Comparison of ENCODE assay signal across 29 mouse cellular contexts in the genomic region with DNA sequence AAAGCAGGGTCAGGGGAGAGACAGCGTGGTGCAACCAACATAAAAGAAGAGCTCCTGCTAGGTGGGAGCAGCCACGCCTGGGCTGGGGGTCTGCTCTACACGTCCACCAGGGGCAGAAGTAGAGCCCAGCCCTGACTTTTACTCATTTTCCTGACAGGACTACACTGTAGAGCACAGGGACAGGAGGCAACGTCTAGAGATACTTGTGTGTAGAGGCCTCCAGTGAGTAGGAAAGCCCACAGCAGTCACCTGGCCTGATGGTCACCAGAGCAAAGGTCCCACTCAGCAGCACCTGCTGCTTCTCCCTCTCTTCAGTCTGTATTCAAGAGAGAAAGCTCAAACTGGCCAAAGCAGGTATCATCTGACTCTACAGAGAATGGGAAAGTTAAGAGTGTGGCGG. TPM values are rescaled to one million over a fixed set of nuclear protein-coding genes. Genes with fewer than 3 reads are reported as not detected.
"Had no signal": no experiment of that assay in that cellular context is flagged by ENCODE, and none has a peak within 500 bp of the region (broad histone marks: within the 10 kb centered on the region; RNA-seq: fewer than 3 reads in every experiment).

No protein-coding gene starts in this region.

- H3K9ac ChIP-seq: embryonic facial prominence, embryonic 12.5 days; embryonic facial prominence, embryonic 13.5 days; embryonic facial prominence, embryonic 15.5 days; forebrain, embryonic 12.5 days; forebrain, embryonic 13.5 days; forebrain, embryonic 15.5 days; forebrain, postnatal 0 days had no signal

- H3K4me3 ChIP-seq: embryonic facial prominence, embryonic 10.5 days; embryonic facial prominence, embryonic 12.5 days; embryonic facial prominence, embryonic 13.5 days; embryonic facial prominence, embryonic 15.5 days; erythroblast, embryonic 14.5 days; forebrain, embryonic 10.5 days; forebrain, embryonic 12.5 days; forebrain, embryonic 13.5 days; forebrain, embryonic 15.5 days; gastrocnemius, adult 2 months had no signal

- H3K27me3 ChIP-seq: embryonic facial prominence, embryonic 12.5 days; embryonic facial prominence, embryonic 13.5 days; embryonic facial prominence, embryonic 15.5 days; forebrain, embryonic 12.5 days; forebrain, embryonic 13.5 days; forebrain, embryonic 15.5 days had no signal

- H3K27ac ChIP-seq: embryonic facial prominence, embryonic 10.5 days; embryonic facial prominence, embryonic 12.5 days; embryonic facial prominence, embryonic 13.5 days; embryonic facial prominence, embryonic 15.5 days; forebrain, embryonic 10.5 days; forebrain, embryonic 12.5 days; forebrain, embryonic 13.5 days; forebrain, embryonic 15.5 days; gastrocnemius, adult 2 months had no signal

- H3K9me3 ChIP-seq: embryonic facial prominence, embryonic 10.5 days; embryonic facial prominence, embryonic 12.5 days; embryonic facial prominence, embryonic 13.5 days; embryonic facial prominence, embryonic 15.5 days; forebrain, embryonic 10.5 days; forebrain, embryonic 12.5 days; forebrain, embryonic 13.5 days; forebrain, embryonic 15.5 days had no signal

- ATAC-seq: forebrain, embryonic 13.5 days; forebrain, embryonic 14.5 days; forebrain, embryonic 15.5 days; forebrain, embryonic 16.5 days; forebrain, postnatal 0 days had no signal

- H3K4me1 ChIP-seq: embryonic facial prominence, embryonic 10.5 days; embryonic facial prominence, embryonic 12.5 days; embryonic facial prominence, embryonic 13.5 days; embryonic facial prominence, embryonic 15.5 days; forebrain, embryonic 10.5 days; forebrain, embryonic 12.5 days; forebrain, embryonic 13.5 days; forebrain, embryonic 15.5 days had no signal

- H3K4me2 ChIP-seq: embryonic facial prominence, embryonic 12.5 days; embryonic facial prominence, embryonic 13.5 days; embryonic facial prominence, embryonic 15.5 days; forebrain, embryonic 12.5 days; forebrain, embryonic 13.5 days; forebrain, embryonic 15.5 days had no signal

- DNase-seq: cerebellum, adult 2 months; cerebellum, adult 8-10 months; cerebellum, adult 9-10 months; cerebellum, adult 9-11 months; cerebellum, postnatal 10 days; cerebellum, postnatal 14 days; cerebellum, postnatal 25 days; cerebellum, postnatal 36 days; embryo, embryonic 11 days; forebrain, postnatal 0 days; gastrocnemius, adult 2 months; gastrocnemius, postnatal 10 days; gastrocnemius, postnatal 14 days; gastrocnemius, postnatal 25 days; gastrocnemius, postnatal 36 days; heart, adult 11 months; heart, adult 18-20 months had no signal

RNA-seq across cellular contexts. Expression of gene Ccdc96, which starts 21.3 kb away (rescaled TPM):
- total RNA-seq: granulocyte monocyte progenitor cell, adult 5-6 weeks had no signal
